Mouse (Mus musculus): ENCODE measurements around the gene Gm29427. TPM values are rescaled to one million over a fixed set of nuclear protein-coding genes. Genes with fewer than 3 reads are reported as not detected.
A peak's percentile ranks its signal among the peaks of the same experiment; 100 is the strongest.

Gm29427 gene
- polyA plus RNA-seq, 1 experiment from 2014 or later: not detected

GRCm38 (mm10) chr1:130633761-130634410 lies 81.7 kb downstream of the Gm29427 start:
- no peaks in the 10 kb centered on the region; the same call in 1 of the 2 replicates for H3K4me1 ChIP-seq
- 24% methylated on average over 16 of the region's 16 CpGs for WGBS
- no peaks in the 10 kb centered on the region for H3K27me3 ChIP-seq (replicated peaks)
- H3K9ac ChIP-seq: no peak overlapping the region
- peak; percentile 39; the same call in 1 of the 2 replicates for ATAC-seq (ENCODE audit: insufficient read depth, low FRiP score, low read depth)
- no peaks in the 10 kb centered on the region for H3K9me3 ChIP-seq
- peak overlapping the region; percentile 36 for H3K4me2 ChIP-seq
- H3K4me3 ChIP-seq (replicated peaks): peak overlapping the region; percentile 17; the same call in 1 of the 2 replicates
- no peaks in the 10 kb centered on the region for H3K36me3 ChIP-seq
- H3K27ac ChIP-seq: no peak overlapping the region

GRCm38 (mm10) chr1:130633316-130633715 lies 82.3 kb downstream of the Gm29427 start:
- WGBS: 75% methylated on average over 8 of the region's 8 CpGs
- no peaks in the 10 kb centered on the region; the same call in 1 of the 2 replicates for H3K4me1 ChIP-seq
- ATAC-seq (ENCODE audit: insufficient read depth, low FRiP score, low read depth): no peak
- H3K9me3 ChIP-seq: no peaks in the 10 kb centered on the region
- H3K27ac ChIP-seq: no peak overlapping the region
- H3K27me3 ChIP-seq (replicated peaks): no peaks in the 10 kb centered on the region
- no peak overlapping the region for H3K9ac ChIP-seq
- H3K36me3 ChIP-seq: no peaks in the 10 kb centered on the region
- H3K4me3 ChIP-seq (replicated peaks): no peak overlapping the region
- H3K4me2 ChIP-seq: no peak overlapping the region

- Histone ChIP-seq H3K27me3 (replicated peaks) (no peaks in the 10 kb centered on the region), H3K9ac (no peak within 1 kb of the TSS), H3K4me1 (no peaks in the 10 kb centered on the region; the same call in 1 of the 2 replicates), H3K4me2 (no peak within 1 kb of the TSS), H3K27ac (no peak within 1 kb of the TSS), H3K9me3 (no peaks in the 10 kb centered on the region), H3K4me3 (replicated peaks) (no peak within 1 kb of the TSS), H3K36me3 (no peaks in the 10 kb centered on the region)
- WGBS: 94% methylated on average over 2 of the region's 2 CpGs
- no peak for ATAC-seq (ENCODE audit: insufficient read depth, low FRiP score, low read depth)
Observed at GRCm38 (mm10) chr1:130629521-130629920, 86.1 kb downstream of the Gm29427 start, which contains the start of gene Zp3r. Gene Zp3r, minus strand, starts transcription at chr1:130629621.

Other genes with a start within 250 kb of the Gm29427 start
- gene Zp3r, start 86.2 kb downstream of the Gm29427 start, polyA plus RNA-seq (2015; fragmentation: Nextera tagmentation; extraction: Ambion mirVana): 0.12 and 0.18 TPM in 2 replicates
- 0.90 and 1.2 TPM in 2 replicates for gene C4bp, start 54.2 kb downstream of the Gm29427 start, polyA plus RNA-seq (2015; fragmentation: Nextera tagmentation; extraction: Ambion mirVana)
- 14.1 and 15.1 TPM in 2 replicates for gene Yod1, start 1.5 kb upstream of the Gm29427 start, polyA plus RNA-seq (2015; fragmentation: Nextera tagmentation; extraction: Ambion mirVana)
- gene Pfkfb2, start 13.5 kb upstream of the Gm29427 start, polyA plus RNA-seq (2015; fragmentation: Nextera tagmentation; extraction: Ambion mirVana): 10.1 and 10.9 TPM in 2 replicates
- 32.3 and 36.7 TPM in 2 replicates for gene AA986860, start 16.2 kb upstream of the Gm29427 start, polyA plus RNA-seq (2015; fragmentation: Nextera tagmentation; extraction: Ambion mirVana)
- gene Fcamr, start 85.1 kb upstream of the Gm29427 start, polyA plus RNA-seq (2015; fragmentation: Nextera tagmentation; extraction: Ambion mirVana): 0.17 and 0.22 TPM in 2 replicates
- 0.36 and 0.48 TPM in 2 replicates for gene Pigr, start 110.9 kb upstream of the Gm29427 start, polyA plus RNA-seq (2015; fragmentation: Nextera tagmentation; extraction: Ambion mirVana)
- 0.40 and 0.53 TPM in 2 replicates for gene Fcmr, start 149.9 kb upstream of the Gm29427 start, polyA plus RNA-seq (2015; fragmentation: Nextera tagmentation; extraction: Ambion mirVana)
- gene Il24, start 171.7 kb upstream of the Gm29427 start, polyA plus RNA-seq (2015; fragmentation: Nextera tagmentation; extraction: Ambion mirVana): not detected in 2 replicates
- gene Il20, start 195.7 kb upstream of the Gm29427 start, polyA plus RNA-seq (2015; fragmentation: Nextera tagmentation; extraction: Ambion mirVana): not detected in 2 replicates
- not detected in 2 replicates for gene Il19, start 224.3 kb upstream of the Gm29427 start, polyA plus RNA-seq (2015; fragmentation: Nextera tagmentation; extraction: Ambion mirVana)

All from stomach, embryonic 15.5 days (tissue).